Mouse (Mus musculus) neural tube, embryonic 11.5 days (tissue): Measurements from ENCODE around the gene Dnah14. TPM values are rescaled to one million over a fixed set of nuclear protein-coding genes. Genes with fewer than 3 reads are reported as not detected.
A peak's percentile ranks its signal among the peaks of the same experiment; 100 is the strongest.

Experiments used
- ATAC-seq: fragments of 200-750 bp; cut with Nextera tagmentation; 2 replicates; pipeline ENCODE4 v1.8.0; 2017; ENCODE audit warnings: moderate number of reproducible peaks, mild to moderate bottlenecking, moderate TSS enrichment, moderate library complexity; ENCODE audit not compliant: insufficient read depth, low FRiP score, low TSS enrichment
- DNase-seq: peaks from one replicate; pipeline ENCODE4 v3.0.0-alpha.2; 2015; ENCODE audit warnings: low spot score
- H3K27ac ChIP-seq: fragments of 300-500 bp; sonication (generic); 2 replicates; pipeline ENCODE4 v1.5.1; 2014; ENCODE audit warnings: low read depth, mild to moderate bottlenecking, low read length
- H3K27me3 ChIP-seq: fragments of 300-500 bp; sonication (generic); 2 replicates; pipeline ENCODE4 v1.6.1; 2014; ENCODE audit warnings: mild to moderate bottlenecking, low read length, mixed read lengths; ENCODE audit not compliant: control insufficient read depth, insufficient read depth
- H3K36me3 ChIP-seq: fragments of 300-500 bp; sonication (generic); 2 replicates; pipeline ENCODE4 v1.6.1; 2014; ENCODE audit warnings: mild to moderate bottlenecking, low read length, moderate library complexity, mixed read lengths; ENCODE audit not compliant: control insufficient read depth, insufficient read depth
- H3K4me1 ChIP-seq: fragments of 300-500 bp; sonication (generic); 2 replicates; pipeline ENCODE4 v1.6.1; 2014; ENCODE audit warnings: low read length, mixed read lengths; ENCODE audit not compliant: control insufficient read depth, insufficient read depth
- H3K4me2 ChIP-seq: fragments of 300-500 bp; sonication (generic); 2 replicates; pipeline ENCODE4 v1.6.1; 2014; ENCODE audit warnings: low read depth, mild to moderate bottlenecking, moderate library complexity
- H3K4me3 ChIP-seq: fragments of 300-500 bp; sonication (generic); 2 replicates; pipeline ENCODE4 v1.5.1; 2014; ENCODE audit warnings: low read depth, low read length
- H3K9ac ChIP-seq: fragments of 300-500 bp; sonication (generic); 2 replicates; pipeline ENCODE4 v1.6.1; 2014; ENCODE audit warnings: mild to moderate bottlenecking, low read length
- H3K9me3 ChIP-seq: fragments of 300-500 bp; sonication (generic); 2 replicates; pipeline ENCODE4 v1.6.1; 2016; ENCODE audit warnings: low read length; ENCODE audit not compliant: control insufficient read depth
- WGBS: fragments of 180-500 bp; shearing (Covaris S2); extraction: QIAGEN DNeasy Blood & Tissue Kit; methylation state at CpG from one replicate; pipeline ENCODE4 v1.1.7; 2014; 5-methylcytosine and 5-hydroxymethylcytosine counted together
- polyA plus RNA-seq: library from polyadenylated mRNA; unstranded; fragments of >200 nt; fragmentation: Nextera tagmentation; extraction: Ambion mirVana; gene quantifications from 2 replicates; pipeline ENCODE4 v1.2.1, GENCODE M21; 2014

Dnah14 gene
- polyA plus RNA-seq, 1 experiment from 2014 or later = 2.1 TPM

DNA sequence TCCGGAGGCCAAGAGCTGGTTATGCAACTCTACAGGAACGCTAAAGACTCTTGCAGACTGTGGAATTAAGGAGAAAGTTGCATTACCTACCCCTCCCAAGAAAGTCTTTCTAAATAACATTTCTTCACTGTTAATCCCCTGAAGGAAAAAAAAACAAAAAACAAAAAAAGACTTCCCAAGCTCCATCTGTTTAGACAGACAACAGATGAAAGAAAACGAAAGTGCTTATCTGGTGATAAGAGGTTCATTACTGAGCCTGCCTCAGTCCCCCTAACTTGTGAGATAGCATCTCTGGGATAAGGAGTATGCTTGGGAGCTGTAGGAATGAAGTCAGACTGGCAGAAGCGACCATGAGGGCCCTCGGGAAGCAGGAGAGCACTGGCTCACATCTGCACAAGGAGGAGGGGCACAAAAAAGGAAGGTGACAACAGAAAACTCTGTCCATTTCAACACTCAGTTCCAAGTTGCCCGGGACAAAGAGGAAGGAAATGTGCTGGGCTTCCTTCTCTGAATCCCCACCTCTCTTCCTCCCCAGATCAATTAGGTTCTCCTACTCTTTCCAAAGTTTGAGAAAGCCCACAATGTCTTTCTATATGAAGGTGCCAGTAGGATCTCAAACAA is 263.5 kb downstream of the Dnah14 start:
- H3K27me3 ChIP-seq = no peaks in the 10 kb centered on the region
- H3K27ac ChIP-seq = no peak overlapping the region
- WGBS = 27% methylated on average over 6 of the region's 6 CpGs

DNA sequence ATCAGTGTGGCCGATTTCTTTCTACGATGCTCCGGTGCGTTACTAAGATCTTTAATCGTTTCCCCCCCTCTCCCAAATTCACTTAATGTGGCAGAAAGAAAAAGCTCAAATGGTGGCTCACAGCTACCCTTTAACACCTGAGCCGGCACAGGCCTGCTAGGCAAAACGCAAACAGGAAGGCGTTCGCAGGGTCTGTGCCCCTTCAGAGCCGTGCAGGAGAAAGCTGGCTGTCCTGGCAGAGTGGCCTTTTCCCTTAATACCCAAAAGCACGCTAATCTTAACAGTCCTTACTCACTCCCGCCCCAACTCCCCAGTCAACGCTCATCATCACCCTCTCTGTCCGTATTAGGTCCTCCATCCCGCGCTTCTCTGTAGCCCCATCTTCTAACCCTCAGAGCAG is 265.0 kb downstream of the Dnah14 start:
- Histone ChIP-seq H3K4me1 (peaks cover 17% of the 10 kb centered on the region), H3K4me2 (peak overlapping the region; percentile 62), H3K27me3 (no peaks in the 10 kb centered on the region), H3K36me3 (no peaks in the 10 kb centered on the region; the same call in 1 of the 2 replicates), H3K9ac (peak overlapping the region; percentile 94), H3K9me3 (no peaks in the 10 kb centered on the region), H3K27ac (peak overlapping the region; percentile 92), H3K4me3 (peak overlapping the region; percentile 89)
- DNase-seq = no peak
- under 1% methylated on average over 16 of the region's 16 CpGs for WGBS
- ATAC-seq = no peak

More for the DNA sequence above, 263.5 kb downstream of the Dnah14 start:
- Histone ChIP-seq H3K4me2 (peak overlapping the region; percentile 62), H3K4me3 (peak overlapping the region; percentile 21), H3K4me1 (peaks cover 17% of the 10 kb centered on the region), H3K9me3 (no peaks in the 10 kb centered on the region), H3K9ac (peak overlapping the region; percentile 22; the same call in 1 of the 2 replicates), H3K36me3 (peaks cover 9% of the 10 kb centered on the region)
- DNase-seq = no peak
- no peak for ATAC-seq

DNA sequence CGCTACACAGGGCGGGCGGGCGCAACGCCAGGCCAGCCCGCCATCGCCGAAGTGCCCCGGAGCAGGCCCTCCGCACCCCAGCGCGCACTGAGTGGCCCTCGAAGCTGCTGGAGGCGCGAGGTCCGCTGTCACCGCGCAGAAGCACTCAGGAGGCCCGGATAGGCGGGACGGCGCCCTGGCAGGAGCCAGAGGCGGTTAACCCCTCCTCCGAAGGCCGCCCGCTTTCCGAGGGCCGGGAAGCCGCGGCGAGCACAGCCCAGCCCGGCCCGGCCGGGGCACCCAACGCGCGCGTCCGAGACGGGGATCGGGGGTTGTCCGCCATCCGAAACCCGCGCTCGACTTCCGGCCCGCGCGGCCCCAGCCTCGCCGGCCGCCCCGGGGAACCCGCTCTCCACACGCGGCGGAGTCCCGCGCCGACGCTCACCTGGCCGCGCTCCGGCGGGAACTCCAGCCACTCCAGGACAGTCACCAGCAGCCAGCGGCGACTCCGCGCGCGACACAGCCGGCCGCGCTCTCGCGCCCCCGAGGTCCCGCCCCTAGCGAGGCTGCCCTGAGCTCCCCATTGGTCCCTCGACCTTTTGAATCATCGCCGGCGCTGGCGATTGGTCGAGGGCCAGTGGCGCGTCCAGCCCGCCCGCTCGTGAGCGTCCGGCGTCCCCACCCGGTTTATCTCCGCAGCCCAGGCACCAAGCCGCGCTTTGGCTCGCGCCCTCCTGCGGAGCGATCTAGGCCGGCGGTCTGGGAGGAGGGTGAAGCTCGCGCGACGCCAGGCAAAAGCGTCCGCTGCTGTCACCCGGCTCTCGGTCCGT is 265.7 kb downstream of the Dnah14 start:
- Histone ChIP-seq H3K27me3 (no peaks in the 10 kb centered on the region), H3K36me3 (no peaks in the 10 kb centered on the region), H3K4me2 (peak overlapping the region; percentile 62), H3K4me1 (peaks cover 17% of the 10 kb centered on the region), H3K27ac (peak overlapping the region; percentile 92), H3K9ac (peak overlapping the region; percentile 94), H3K4me3 (peak overlapping the region; percentile 89), H3K9me3 (no peaks in the 10 kb centered on the region)
- ATAC-seq (peak; percentile 99), DNase-seq (peak; percentile 97)
- under 1% methylated on average over 93 of the region's 113 CpGs for WGBS

DNA sequence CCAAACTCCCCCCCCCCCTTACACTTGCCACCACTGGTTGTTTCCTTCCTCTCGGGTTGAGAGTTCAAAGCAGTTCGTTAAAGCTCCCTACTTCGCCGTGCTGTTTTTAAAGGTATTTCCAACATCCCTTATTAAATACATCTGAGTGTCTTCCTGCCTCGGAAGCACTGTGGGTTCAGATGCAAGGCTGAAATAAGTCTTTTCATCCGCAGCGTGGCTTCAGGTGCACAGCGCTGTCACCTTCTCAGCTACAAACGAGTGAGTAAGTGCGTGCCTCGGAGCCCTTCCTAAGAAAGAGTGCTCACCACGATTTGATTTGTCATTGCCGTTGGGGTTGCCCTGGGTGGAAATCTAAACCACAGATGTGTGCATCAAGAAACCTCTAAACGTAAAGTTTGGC is 266.4 kb downstream of the Dnah14 start, which contains the start of gene Lbr:
TSS of gene Lbr (minus strand) at position 266 of the 400 bp plus-strand sequence.
- no peak for ATAC-seq
- Histone ChIP-seq H3K36me3 (no peaks in the 10 kb centered on the region), H3K9me3 (no peaks in the 10 kb centered on the region), H3K4me3 (peak within 1 kb of the TSS; percentile 89), H3K27ac (peak within 1 kb of the TSS; percentile 92), H3K9ac (peak within 1 kb of the TSS; percentile 94), H3K4me1 (peaks cover 17% of the 10 kb centered on the region), H3K4me2 (peak within 1 kb of the TSS; percentile 62), H3K27me3 (no peaks in the 10 kb centered on the region)
- no peak for DNase-seq
- 0% methylated on average over 14 of the region's 14 CpGs for WGBS

DNA sequence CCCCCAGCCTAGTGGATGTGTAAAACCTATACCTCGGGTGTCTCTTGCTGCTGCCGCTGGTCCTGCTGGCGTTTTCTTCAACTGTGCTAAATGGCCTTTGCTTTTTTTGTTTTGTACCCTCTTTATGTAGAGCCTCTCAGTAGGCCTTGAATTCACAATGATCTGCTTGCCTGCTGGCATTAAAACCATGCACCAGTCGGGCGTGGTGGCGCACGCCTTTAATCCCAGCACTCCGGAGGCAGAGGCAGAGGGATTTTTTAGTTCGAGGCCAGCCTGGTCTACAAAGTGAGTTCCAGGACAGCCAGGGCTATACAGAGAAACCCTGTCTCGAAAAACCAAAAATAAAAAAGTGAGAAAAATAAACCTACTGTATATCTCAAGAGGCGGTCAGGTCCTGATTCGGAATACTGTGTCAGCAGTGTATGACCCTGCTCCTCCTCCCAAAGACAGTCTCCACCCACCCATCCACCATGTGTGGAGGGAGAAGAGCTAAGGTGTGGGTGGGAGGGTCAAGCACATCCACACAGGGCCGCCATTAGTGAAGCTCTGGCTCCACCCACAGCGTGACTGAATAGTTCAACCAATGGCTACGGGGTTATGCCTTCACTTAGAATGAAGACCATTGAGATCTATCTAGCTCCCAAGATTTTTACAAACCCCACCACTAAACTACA is 268.7 kb downstream of the Dnah14 start:
- DNase-seq (no peak), ATAC-seq (no peak)
- no peaks in the 10 kb centered on the region for H3K36me3 ChIP-seq
- H3K4me1 ChIP-seq = peaks cover 10% of the 10 kb centered on the region
- 78% methylated on average over 15 of the region's 15 CpGs for WGBS
- no peaks in the 10 kb centered on the region for H3K27me3 ChIP-seq
- H3K9ac ChIP-seq = no peak overlapping the region
- H3K27ac ChIP-seq = no peak overlapping the region
- no peak overlapping the region for H3K4me3 ChIP-seq
- H3K4me2 ChIP-seq = no peak overlapping the region
- H3K9me3 ChIP-seq = no peaks in the 10 kb centered on the region

DNA sequence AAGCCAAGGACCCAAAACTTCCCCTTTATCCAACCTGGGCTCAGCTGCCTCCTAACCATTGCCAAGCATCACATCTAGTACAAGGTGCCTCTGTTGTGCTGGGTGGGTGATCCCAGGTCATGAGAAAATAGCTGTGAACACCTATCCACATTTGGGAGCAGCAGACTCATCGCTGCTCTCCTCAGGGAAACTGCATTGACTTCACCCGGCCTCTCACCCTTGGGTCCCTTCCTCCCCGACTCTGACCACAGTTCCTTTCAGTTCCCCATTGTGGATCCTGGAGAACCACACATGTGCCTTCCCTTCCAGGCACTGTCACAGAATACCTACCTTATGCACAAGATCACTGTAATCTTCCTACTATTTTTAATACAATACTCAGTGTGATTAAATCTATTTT is 269.4 kb downstream of the Dnah14 start:
- ATAC-seq (no peak), DNase-seq (no peak)
- 90% methylated on average over 3 of the region's 3 CpGs for WGBS
- Histone ChIP-seq H3K36me3 (no peaks in the 10 kb centered on the region), H3K4me3 (no peak overlapping the region), H3K4me2 (no peak overlapping the region), H3K9me3 (no peaks in the 10 kb centered on the region), H3K4me1 (peaks cover 3% of the 10 kb centered on the region; the same call in 1 of the 2 replicates), H3K27me3 (no peaks in the 10 kb centered on the region), H3K9ac (no peak overlapping the region), H3K27ac (no peak overlapping the region)

DNA sequence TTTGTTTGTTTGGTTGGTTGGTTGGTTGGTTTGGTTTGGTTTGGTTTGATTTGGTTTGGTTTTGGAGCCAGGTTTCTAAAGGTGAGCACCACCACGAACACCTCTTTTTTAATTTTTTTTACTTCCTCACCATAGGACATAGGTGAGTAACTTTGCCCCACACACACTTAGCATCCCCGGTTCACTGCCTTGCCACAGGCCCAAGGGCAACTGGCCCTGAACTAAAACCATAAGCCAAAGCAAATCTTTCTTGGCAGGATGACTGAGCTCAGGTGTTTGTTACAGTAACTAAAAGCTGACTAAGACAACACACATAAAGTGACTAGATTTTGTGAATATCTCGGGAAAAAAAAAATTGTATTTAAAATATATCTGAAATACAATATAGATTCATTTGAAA is 271.0 kb downstream of the Dnah14 start:
- Histone ChIP-seq H3K36me3 (no peaks in the 10 kb centered on the region), H3K27me3 (no peaks in the 10 kb centered on the region), H3K4me3 (no peak overlapping the region), H3K9ac (no peak overlapping the region), H3K9me3 (no peaks in the 10 kb centered on the region), H3K27ac (no peak overlapping the region), H3K4me1 (no peaks in the 10 kb centered on the region; the same call in 1 of the 2 replicates), H3K4me2 (no peak overlapping the region)
- 88% methylated on average over 3 of the region's 3 CpGs for WGBS
- DNase-seq (no peak), ATAC-seq (no peak)

DNA sequence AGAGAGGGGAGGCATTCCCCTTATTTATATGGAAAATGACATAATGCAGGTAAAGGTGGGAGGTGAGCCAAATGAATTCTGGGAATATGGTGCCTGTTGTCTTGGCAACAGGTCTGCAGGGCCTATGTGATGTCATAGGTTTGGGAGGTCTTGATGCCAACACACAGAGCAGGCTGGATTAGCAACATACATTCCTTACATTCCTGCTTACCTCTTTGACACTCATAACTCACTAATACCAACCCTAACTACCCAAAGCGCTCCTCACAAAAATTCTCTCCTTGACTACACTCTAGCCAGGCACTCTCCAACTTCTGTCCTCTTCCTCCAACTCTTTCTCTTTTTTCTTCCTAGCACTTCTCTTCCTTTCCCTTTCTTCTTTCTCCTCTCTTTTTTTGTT is 271.9 kb downstream of the Dnah14 start:
- Histone ChIP-seq H3K9me3 (no peaks in the 10 kb centered on the region), H3K4me2 (no peak overlapping the region), H3K27me3 (no peaks in the 10 kb centered on the region), H3K27ac (no peak overlapping the region), H3K9ac (no peak overlapping the region), H3K4me3 (no peak overlapping the region), H3K4me1 (peaks cover 3% of the 10 kb centered on the region; the same call in 1 of the 2 replicates), H3K36me3 (no peaks in the 10 kb centered on the region)
- 76% methylated on average over 1 of the region's 1 CpGs for WGBS
- DNase-seq = no peak
- no peak for ATAC-seq
